Mouse (Mus musculus) hindbrain, embryonic 16.5 days (tissue): ENCODE measurements at regions not wholly inside any gene's neighbourhood (a gene's known extent, or its start where the extent isn't known, plus 50 kb on each side); places are given as distances from the start of the nearest gene placed in this dataset. TPM values are rescaled to one million over a fixed set of nuclear protein-coding genes. Genes with fewer than 3 reads are reported as not detected.

Experiments
- microRNA-seq: library from miRNA; unstranded; fragments of <30 nt; microRNA quantifications from one replicate; pipeline ENCODE4, GENCODE M21; 2017

Small RNA genes lying in the stretch of these regions (microRNA-seq; reads per million reads assigned to microRNA genes)
- not detected for gene Gm22368
- not detected for gene Gm44376
